Mouse (Mus musculus) brown adipose tissue, adult 24 weeks (tissue): ENCODE data around the gene Gm973. TPM values are rescaled to one million over a fixed set of nuclear protein-coding genes. Genes with fewer than 3 reads are reported as not detected.
"Not testable (repeated sequence)": the region's sequence is repeated elsewhere in the genome, so short reads cannot be mapped to it uniquely, and the experiment has no call there.

Experiments used
- H3K27ac ChIP-seq: fragments of 200-500 bp; replicated peaks from 2 replicates; pipeline ENCODE4 v1.5.1; 2012; ENCODE audit warnings: low read depth, mild to moderate bottlenecking, low read length
- H3K4me1 ChIP-seq: fragments of 200-500 bp; 2 replicates; pipeline ENCODE4 v1.6.1; 2012; ENCODE audit warnings: low read length, mixed read lengths; ENCODE audit not compliant: control insufficient read depth, insufficient read depth, insufficient read length
- H3K4me3 ChIP-seq: fragments of 200-500 bp; 2 replicates; pipeline ENCODE4 v1.5.1; 2012; ENCODE audit warnings: low read depth, mild to moderate bottlenecking, low read length, moderate library complexity; ENCODE audit not compliant: insufficient read depth
- polyA plus RNA-seq: library from polyadenylated mRNA; stranded (reverse); fragments of >200 nt; gene quantifications from 2 replicates; pipeline ENCODE4 v1.2.4, GENCODE M21; 2012; ENCODE audit not compliant: missing spikeins, insufficient read depth, insufficient read length

Gene Gm973
- polyA plus RNA-seq, 1 experiment: 1.9 TPM

GRCm38 (mm10) chr1:59636349-59636748, 120.3 kb downstream of the Gm973 start:
- no peak overlapping the region for H3K27ac ChIP-seq

GRCm38 (mm10) chr1:59638371-59638770, 122.3 kb downstream of the Gm973 start:
- H3K4me3 ChIP-seq: no peak overlapping the region
- no peak overlapping the region for H3K27ac ChIP-seq
- H3K4me1 ChIP-seq: no peaks in the 10 kb centered on the region; the same call in 1 of the 2 replicates

More at GRCm38 (mm10) chr1:59636349-59636748, 120.3 kb downstream of the Gm973 start:
- no peak overlapping the region for H3K4me3 ChIP-seq
- H3K4me1 ChIP-seq: no peaks in the 10 kb centered on the region; the same call in 1 of the 2 replicates

GRCm38 (mm10) chr1:59642488-59642887, 126.4 kb downstream of the Gm973 start:
- Histone ChIP-seq H3K4me3 (no peak overlapping the region), H3K4me1 (no peaks in the 10 kb centered on the region), H3K27ac (no peak overlapping the region)

GRCm38 (mm10) chr1:59646502-59646901, 130.4 kb downstream of the Gm973 start:
- H3K27ac ChIP-seq, H3K4me3 ChIP-seq, H3K4me1 ChIP-seq: not testable (repeated sequence)

- Histone ChIP-seq H3K4me1 (no peaks in the 10 kb centered on the region), H3K4me3 (no peak overlapping the region), H3K27ac (no peak overlapping the region)
Measured at GRCm38 (mm10) chr1:59651201-59651819, 135.2 kb downstream of the Gm973 start.

- Histone ChIP-seq H3K4me1 (no peaks in the 10 kb centered on the region), H3K4me3 (no peak overlapping the region), H3K27ac (no peak overlapping the region)
Measured at GRCm38 (mm10) chr1:59653243-59653911, 137.3 kb downstream of the Gm973 start.

GRCm38 (mm10) chr1:59656244-59657171, 140.4 kb downstream of the Gm973 start:
- no peaks in the 10 kb centered on the region for H3K4me1 ChIP-seq
- H3K27ac ChIP-seq: no peak overlapping the region
- H3K4me3 ChIP-seq: no peak overlapping the region

GRCm38 (mm10) chr1:59663456-59664135, 147.5 kb downstream of the Gm973 start:
- Histone ChIP-seq H3K27ac (no peak overlapping the region), H3K4me3 (no peak overlapping the region), H3K4me1 (peaks cover 3% of the 10 kb centered on the region)

- Histone ChIP-seq H3K4me3 (no peak overlapping the region), H3K27ac (no peak overlapping the region)
Measured at GRCm38 (mm10) chr1:59668871-59669270, 152.8 kb downstream of the Gm973 start.

GRCm38 (mm10) chr1:59669962-59670630, 154.0 kb downstream of the Gm973 start:
- Histone ChIP-seq H3K4me1 (peaks cover 6% of the 10 kb centered on the region), H3K27ac (peak overlapping the region; percentile 52)

More at GRCm38 (mm10) chr1:59668871-59669270, 152.8 kb downstream of the Gm973 start:
- H3K4me1 ChIP-seq: peaks cover 6% of the 10 kb centered on the region

GRCm38 (mm10) chr1:59670641-59671168, 154.6 kb downstream of the Gm973 start, which contains the start of gene Sumo1:
Gene Sumo1, minus strand, starts transcription at chr1:59670834.
- peak within 1 kb of the TSS; percentile 97 for H3K27ac ChIP-seq
- H3K4me1 ChIP-seq: peaks cover 6% of the 10 kb centered on the region
- peak within 1 kb of the TSS; percentile 95 for H3K4me3 ChIP-seq

More at GRCm38 (mm10) chr1:59669962-59670630, 154.0 kb downstream of the Gm973 start:
- peak overlapping the region; percentile 95 for H3K4me3 ChIP-seq

- no peak overlapping the region for H3K4me3 ChIP-seq
- H3K27ac ChIP-seq: no peak overlapping the region
- peaks cover 2% of the 10 kb centered on the region for H3K4me1 ChIP-seq
Measured at GRCm38 (mm10) chr1:59673661-59674060, 157.6 kb downstream of the Gm973 start.

GRCm38 (mm10) chr1:59683926-59684818, 168.1 kb downstream of the Gm973 start:
- Histone ChIP-seq H3K4me3 (peak overlapping the region; percentile 58), H3K27ac (peak overlapping the region; percentile 67), H3K4me1 (peaks cover 3% of the 10 kb centered on the region; the same call in 1 of the 2 replicates)
